Mouse (Mus musculus) midbrain, embryonic 15.5 days (tissue): ENCODE measurements around the gene Fosb. TPM values are rescaled to one million over a fixed set of nuclear protein-coding genes. Genes with fewer than 3 reads are reported as not detected.

Experiments used
- ATAC-seq: fragments of 200-750 bp; cut with Nextera tagmentation; replicated peaks from 2 replicates; pipeline ENCODE4 v1.8.0; 2017; ENCODE audit warnings: moderate TSS enrichment
- H3K27ac ChIP-seq: fragments of 300-500 bp; sonication (generic); 2 replicates; pipeline ENCODE4 v1.5.1; 2015; ENCODE audit warnings: mild to moderate bottlenecking, inconsistent platforms
- H3K27me3 ChIP-seq: fragments of 300-500 bp; sonication (generic); replicated peaks from 2 replicates; pipeline ENCODE4 v1.6.1; 2015; ENCODE audit warnings: inconsistent platforms
- H3K36me3 ChIP-seq: fragments of 300-500 bp; sonication (generic); replicated peaks from 2 replicates; pipeline ENCODE4 v1.6.1; 2015; ENCODE audit warnings: inconsistent platforms
- H3K4me1 ChIP-seq: fragments of 300-500 bp; sonication (generic); 2 replicates; pipeline ENCODE4 v1.6.1; 2015; ENCODE audit warnings: inconsistent platforms
- H3K4me2 ChIP-seq: fragments of 300-500 bp; sonication (generic); 2 replicates; pipeline ENCODE4 v1.6.1; 2015; ENCODE audit warnings: inconsistent platforms, mild to moderate bottlenecking, moderate library complexity
- H3K4me3 ChIP-seq: fragments of 300-500 bp; sonication (generic); 2 replicates; pipeline ENCODE4 v1.5.1; 2015; ENCODE audit warnings: mild to moderate bottlenecking, inconsistent platforms
- H3K9ac ChIP-seq: fragments of 300-500 bp; sonication (generic); 2 replicates; pipeline ENCODE4 v1.6.1; 2015; ENCODE audit warnings: mild to moderate bottlenecking, inconsistent platforms
- H3K9me3 ChIP-seq: fragments of 300-500 bp; sonication (generic); 2 replicates; pipeline ENCODE4 v1.6.1; 2016; ENCODE audit warnings: inconsistent platforms
- WGBS: fragments of 180-500 bp; shearing (Covaris S2); methylation state at CpG from one replicate; pipeline ENCODE4 v1.1.7; 2015; ENCODE audit warnings: mixed read lengths; 5-methylcytosine and 5-hydroxymethylcytosine counted together
- polyA plus RNA-seq: library from polyadenylated mRNA; unstranded; fragments of >200 nt; fragmentation: Nextera tagmentation; extraction: Ambion mirVana; gene quantifications from 2 replicates; pipeline ENCODE4 v1.2.1, GENCODE M21; 2015

Gene Fosb
- polyA plus RNA-seq, result 0.08 TPM in 1 of 2 replicates, not detected in the other

DNA sequence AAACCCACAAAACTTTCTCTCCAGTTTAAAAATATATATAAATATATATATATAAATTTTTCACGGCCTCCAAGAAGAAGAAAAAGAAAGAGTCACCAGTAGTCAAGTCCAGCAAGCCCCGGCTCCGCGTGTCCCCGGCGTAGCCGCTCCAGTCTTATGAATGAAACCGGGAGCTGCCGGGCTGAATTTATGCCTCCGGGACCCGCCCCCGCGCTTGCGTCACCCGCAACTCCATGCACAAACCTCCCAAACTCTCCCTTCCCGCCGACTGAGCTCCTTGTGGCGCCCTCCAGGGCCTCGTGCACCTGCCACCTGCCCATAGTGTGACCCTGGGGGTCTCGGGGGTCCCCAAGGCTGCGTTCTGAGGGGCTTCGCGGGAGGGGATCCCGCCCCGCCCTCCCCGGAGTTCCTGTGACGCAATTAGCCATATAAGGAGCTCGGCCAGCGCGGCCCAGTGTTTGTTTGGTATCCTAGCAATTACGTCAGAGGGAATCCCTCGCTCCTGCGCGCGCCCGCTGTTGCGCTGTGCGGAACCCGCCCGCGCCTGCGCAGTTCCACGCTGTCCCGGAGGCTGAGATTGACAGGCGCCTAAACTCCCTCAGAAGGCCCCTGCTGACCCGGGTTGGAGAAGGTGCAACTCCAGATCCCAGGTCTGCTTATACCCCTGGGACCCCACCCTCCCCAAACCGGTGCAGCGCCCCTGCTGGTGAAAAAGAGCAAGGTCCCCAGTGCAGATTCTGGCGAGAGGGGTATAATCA, at the start of gene Fosb:
Gene Fosb, minus strand, starts transcription at position 168 of the 758 bp plus-strand sequence.
- H3K36me3 ChIP-seq, result no peaks in the 10 kb centered on the region
- H3K9me3 ChIP-seq, result no peaks in the 10 kb centered on the region
- peaks cover 46% of the 10 kb centered on the region for H3K27me3 ChIP-seq
- whole genome bisulfite sequencing, result under 1% methylated on average over 49 of the region's 49 CpGs
- H3K27ac ChIP-seq, result peak within 1 kb of the TSS; percentile 68
- H3K4me1 ChIP-seq, result peaks cover 28% of the 10 kb centered on the region
- H3K9ac ChIP-seq, result peak within 1 kb of the TSS; percentile 31
- peak within 1 kb of the TSS; percentile 78 for H3K4me2 ChIP-seq
- H3K4me3 ChIP-seq, result peak within 1 kb of the TSS; percentile 55
- peak; percentile 85 for ATAC-seq

DNA sequence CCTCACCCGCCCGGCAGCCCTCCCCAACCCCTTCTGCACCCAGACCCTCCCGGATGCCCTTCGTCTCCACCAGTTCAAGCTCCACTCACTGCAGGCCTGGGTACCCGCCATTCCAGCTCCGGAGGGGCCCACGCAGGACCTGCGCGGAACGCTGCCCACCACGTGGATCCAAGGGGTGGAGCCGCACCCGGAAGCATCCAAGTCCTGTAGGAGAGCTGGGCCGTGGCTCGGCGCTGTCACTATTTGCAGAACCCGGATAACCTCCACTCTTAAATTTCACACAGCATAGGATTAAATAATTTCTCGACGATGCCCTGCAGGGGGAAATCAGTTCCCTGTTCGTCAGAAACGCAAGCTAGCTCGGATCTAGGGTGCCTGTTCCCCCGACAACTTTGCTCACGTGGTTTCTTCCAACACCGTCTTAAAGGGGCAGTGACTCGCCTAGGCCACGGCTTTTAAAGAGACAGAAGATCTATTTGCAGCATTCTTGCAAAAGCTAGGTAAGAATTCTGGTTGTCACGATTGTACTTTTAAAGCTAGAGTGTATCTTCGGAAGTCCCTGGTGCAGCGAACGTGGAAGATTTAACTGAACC, 49.5 kb upstream of the Fosb start, which contains the start of the genes Cd3eap and Ppp1r13l:
Gene Cd3eap, minus strand, starts transcription at position 185 of the 593 bp plus-strand sequence.
Gene Ppp1r13l, plus strand, starts transcription at position 451 of the 593 bp plus-strand sequence.
- peak within 1 kb of the TSS; percentile 96 for H3K4me2 ChIP-seq
- peaks cover 34% of the 10 kb centered on the region for H3K4me1 ChIP-seq
- peak within 1 kb of the TSS; percentile 74 for H3K4me3 ChIP-seq
- no peaks in the 10 kb centered on the region for H3K9me3 ChIP-seq
- peak within 1 kb of the TSS; percentile 60 for H3K9ac ChIP-seq
- peak within 1 kb of the TSS; percentile 67 for H3K27ac ChIP-seq
- peaks cover 5% of the 10 kb centered on the region; the same call in 1 of the 2 replicates for H3K27me3 ChIP-seq
- peaks cover 9% of the 10 kb centered on the region; the same call in 1 of the 2 replicates for H3K36me3 ChIP-seq
- WGBS, result under 1% methylated on average over 31 of the region's 31 CpGs
- peak; percentile 87 for ATAC-seq

DNA sequence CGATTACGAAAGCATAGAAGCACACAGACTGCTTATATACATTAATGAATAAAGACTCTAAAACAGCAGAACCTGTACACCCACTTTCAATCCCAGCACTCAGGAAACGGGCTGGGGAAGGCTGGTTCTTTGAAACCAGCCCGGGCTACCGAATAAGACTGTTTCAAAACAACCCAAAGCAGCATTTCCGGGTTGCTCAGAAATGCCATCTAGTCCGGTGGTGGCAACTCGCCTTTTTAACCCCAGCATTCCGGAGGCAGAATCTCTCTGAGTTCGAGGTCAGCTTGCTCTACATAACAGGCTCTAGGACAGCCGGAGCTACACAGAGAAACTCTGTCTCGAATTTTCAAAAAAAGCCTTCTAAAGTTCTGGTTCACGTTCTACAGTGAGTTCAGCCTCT, 48.8 kb upstream of the Fosb start:
- Histone ChIP-seq H3K4me2 (peak overlapping the region; percentile 96), H3K4me3 (peak overlapping the region; percentile 74), H3K36me3 (peaks cover 11% of the 10 kb centered on the region; the same call in 1 of the 2 replicates), H3K27me3 (peaks cover 5% of the 10 kb centered on the region; the same call in 1 of the 2 replicates), H3K9me3 (no peaks in the 10 kb centered on the region), H3K9ac (peak overlapping the region; percentile 60), H3K4me1 (peaks cover 34% of the 10 kb centered on the region), H3K27ac (no peak overlapping the region)
- WGBS, result 22% methylated on average over 13 of the region's 13 CpGs
- no peak for ATAC-seq

DNA sequence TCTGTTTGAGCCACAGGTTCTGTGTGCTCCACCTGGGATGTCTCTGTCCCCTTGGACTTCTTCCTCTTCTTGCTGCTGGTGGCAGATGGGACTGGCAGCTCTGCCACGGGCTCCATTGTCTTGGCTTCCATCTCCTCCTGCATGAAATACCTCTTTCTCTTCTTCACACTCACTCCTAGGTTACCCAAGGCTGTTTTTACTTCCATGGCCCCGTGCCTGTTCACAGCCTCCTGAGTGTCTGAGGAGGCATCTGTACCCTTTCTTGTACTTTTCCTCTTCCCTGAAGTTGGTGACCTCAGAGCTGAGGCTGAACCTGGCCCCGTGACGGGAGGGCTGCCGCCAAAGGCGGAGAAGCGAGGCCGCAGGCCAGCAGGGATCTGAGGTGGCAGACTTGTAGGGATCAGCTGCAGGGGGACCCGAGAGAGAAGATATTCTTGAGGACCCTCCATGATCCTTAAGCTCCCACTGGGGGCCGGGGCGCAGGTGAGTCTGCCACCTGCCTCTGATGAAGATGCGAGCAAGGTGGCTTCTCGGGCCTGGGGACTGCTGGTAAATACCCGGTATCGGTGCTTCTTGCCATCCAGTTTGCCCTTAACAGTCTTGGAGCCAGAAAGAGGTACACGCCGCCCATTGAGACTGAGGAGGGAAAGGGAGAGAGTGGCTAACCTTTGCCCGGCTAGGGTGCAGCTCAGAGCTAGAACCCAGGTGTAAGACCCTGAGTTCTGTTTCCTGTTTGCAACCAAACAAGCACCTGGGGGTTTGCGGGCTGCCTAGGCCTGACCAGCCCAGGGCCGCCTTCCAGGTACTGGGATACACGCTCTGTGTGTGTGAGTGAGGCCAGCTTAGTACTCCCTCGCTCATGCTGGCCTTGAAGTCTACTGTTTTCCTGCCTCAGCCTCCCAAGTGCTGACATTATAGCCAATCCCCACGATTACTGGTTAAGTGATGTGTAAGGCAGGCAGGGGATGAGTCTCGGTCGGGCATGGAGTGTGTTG, 47.8 kb upstream of the Fosb start:
- WGBS, result 90% methylated on average over 25 of the region's 25 CpGs
- peak overlapping the region; percentile 96; the same call in 1 of the 2 replicates for H3K4me2 ChIP-seq

GRCm38 (mm10) chr7:19356311-19356710, 46.5 kb upstream of the Fosb start:
- Histone ChIP-seq H3K36me3 (peaks cover 22% of the 10 kb centered on the region; the same call in 1 of the 2 replicates), H3K9ac (no peak overlapping the region), H3K4me1 (peaks cover 23% of the 10 kb centered on the region), H3K4me2 (no peak overlapping the region), H3K9me3 (no peaks in the 10 kb centered on the region), H3K27me3 (no peaks in the 10 kb centered on the region; the same call in 1 of the 2 replicates), H3K4me3 (no peak overlapping the region), H3K27ac (no peak overlapping the region)
- WGBS, result 75% methylated on average over 10 of the region's 10 CpGs
- no peak for ATAC-seq

More for the DNA sequence above, 47.8 kb upstream of the Fosb start:
- H3K9ac ChIP-seq, result no peak overlapping the region; the same call in 1 of the 2 replicates
- H3K4me3 ChIP-seq, result 0 out of 2 replicates have a peak overlapping the region, but pooled peaks have one; percentile 0
- peaks cover 34% of the 10 kb centered on the region for H3K4me1 ChIP-seq
- ATAC-seq, result no peak
- H3K27me3 ChIP-seq, result peaks cover 5% of the 10 kb centered on the region; the same call in 1 of the 2 replicates
- H3K9me3 ChIP-seq, result no peaks in the 10 kb centered on the region
- peaks cover 17% of the 10 kb centered on the region; the same call in 1 of the 2 replicates for H3K36me3 ChIP-seq
- H3K27ac ChIP-seq, result no peak overlapping the region

- H3K4me2 ChIP-seq, result no peak overlapping the region
- no peak for ATAC-seq
- H3K36me3 ChIP-seq, result peaks cover 24% of the 10 kb centered on the region; the same call in 1 of the 2 replicates
Measured at GRCm38 (mm10) chr7:19354991-19355390, 45.1 kb upstream of the Fosb start.

DNA sequence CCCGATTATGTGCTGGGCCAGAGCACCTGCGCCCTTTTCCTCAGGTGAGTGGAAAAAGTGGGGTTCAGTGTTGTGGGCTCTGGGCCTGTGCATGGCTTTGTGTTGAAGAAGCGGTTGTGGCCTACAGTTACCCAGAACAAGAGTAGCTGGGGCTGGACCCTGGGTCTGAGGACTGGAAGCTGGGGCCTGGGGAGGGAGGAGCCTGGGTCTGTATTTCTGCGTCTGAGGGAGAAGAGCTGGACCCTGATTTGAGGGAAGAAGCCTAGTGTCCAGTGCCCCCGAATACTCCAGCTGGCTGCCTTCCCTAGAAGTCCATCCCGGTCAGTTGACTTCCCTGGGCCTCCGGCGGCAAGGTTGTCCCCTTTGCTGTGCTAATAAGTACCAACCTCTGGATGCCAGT, 40.4 kb upstream of the Fosb start:
- Histone ChIP-seq H3K9ac (no peak overlapping the region), H3K27me3 (no peaks in the 10 kb centered on the region), H3K4me2 (no peak overlapping the region), H3K4me3 (no peak overlapping the region), H3K36me3 (peaks cover 27% of the 10 kb centered on the region; the same call in 1 of the 2 replicates), H3K9me3 (no peaks in the 10 kb centered on the region), H3K4me1 (peaks cover 13% of the 10 kb centered on the region), H3K27ac (no peak overlapping the region)
- no peak for ATAC-seq
- WGBS, result 90% methylated on average over 8 of the region's 8 CpGs

More at GRCm38 (mm10) chr7:19354991-19355390, 45.1 kb upstream of the Fosb start:
- Histone ChIP-seq H3K27ac (no peak overlapping the region), H3K9ac (no peak overlapping the region), H3K4me1 (peaks cover 11% of the 10 kb centered on the region), H3K9me3 (no peaks in the 10 kb centered on the region), H3K4me3 (no peak overlapping the region), H3K27me3 (no peaks in the 10 kb centered on the region)
- WGBS, result 90% methylated on average over 5 of the region's 5 CpGs

GRCm38 (mm10) chr7:19349188-19349915, 39.5 kb upstream of the Fosb start:
- H3K27me3 ChIP-seq, result no peaks in the 10 kb centered on the region
- peaks cover 17% of the 10 kb centered on the region for H3K4me1 ChIP-seq
- no peak overlapping the region for H3K9ac ChIP-seq
- WGBS, result 90% methylated on average over 13 of the region's 13 CpGs
- H3K27ac ChIP-seq, result no peak overlapping the region
- H3K36me3 ChIP-seq, result peaks cover 26% of the 10 kb centered on the region; the same call in 1 of the 2 replicates
- no peaks in the 10 kb centered on the region for H3K9me3 ChIP-seq
- no peak overlapping the region for H3K4me3 ChIP-seq
- no peak for ATAC-seq
- H3K4me2 ChIP-seq, result no peak overlapping the region

DNA sequence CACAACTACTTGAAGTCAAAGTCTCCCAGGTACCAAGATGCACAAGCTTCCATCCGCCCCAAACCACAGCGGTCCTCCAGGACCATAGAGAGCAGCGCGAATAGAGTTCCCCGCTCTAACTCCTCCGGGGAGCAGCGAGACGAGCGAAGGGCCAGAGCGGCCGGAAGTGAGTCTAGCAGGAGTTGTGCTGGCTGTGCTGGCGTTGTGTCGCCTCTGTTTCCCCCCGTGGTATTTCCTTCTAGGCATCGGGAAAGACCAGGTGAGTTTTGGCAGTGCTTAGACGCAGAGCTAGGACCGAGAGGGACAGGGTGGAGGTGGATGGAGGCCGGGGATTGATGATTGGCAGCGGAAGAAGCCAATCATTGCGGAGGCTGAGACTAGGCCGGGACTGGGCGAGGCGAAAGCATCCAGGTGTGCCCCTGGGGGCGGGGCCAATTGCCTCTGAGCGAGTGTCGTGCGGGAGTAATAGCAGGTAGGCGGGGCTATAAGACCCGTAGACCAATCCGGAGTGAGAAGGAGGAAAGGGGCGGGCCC, 35.2 kb upstream of the Fosb start:
- peak overlapping the region; percentile 75 for H3K9ac ChIP-seq
- H3K27ac ChIP-seq, result peak overlapping the region; percentile 89
- no peaks in the 10 kb centered on the region for H3K9me3 ChIP-seq
- peaks cover 41% of the 10 kb centered on the region for H3K4me1 ChIP-seq
- peaks cover 13% of the 10 kb centered on the region for H3K27me3 ChIP-seq
- H3K36me3 ChIP-seq, result peaks cover 11% of the 10 kb centered on the region; the same call in 1 of the 2 replicates
- peak overlapping the region; percentile 81 for H3K4me3 ChIP-seq
- peak overlapping the region; percentile 92 for H3K4me2 ChIP-seq
- peak; percentile 95 for ATAC-seq
- 0% methylated on average over 31 of the region's 31 CpGs for WGBS

GRCm38 (mm10) chr7:19344237-19344847, 34.5 kb upstream of the Fosb start, which contains the start of gene Ercc1:
Ercc1 (plus strand) TSS chr7:19344778.
- Histone ChIP-seq H3K27ac (peak within 1 kb of the TSS; percentile 89), H3K36me3 (peaks cover 10% of the 10 kb centered on the region; the same call in 1 of the 2 replicates), H3K9ac (peak within 1 kb of the TSS; percentile 75), H3K9me3 (no peaks in the 10 kb centered on the region), H3K4me2 (peak within 1 kb of the TSS; percentile 92), H3K4me3 (peak within 1 kb of the TSS; percentile 81), H3K27me3 (peaks cover 13% of the 10 kb centered on the region), H3K4me1 (peaks cover 41% of the 10 kb centered on the region)
- ATAC-seq, result peak; percentile 19
- WGBS, result 23% methylated on average over 12 of the region's 12 CpGs
